Mouse (Mus musculus): Measurements from ENCODE around the gene Ptprc. TPM values are rescaled to one million over a fixed set of nuclear protein-coding genes. Genes with fewer than 3 reads are reported as not detected.
A peak's percentile ranks its signal among the peaks of the same experiment; 100 is the strongest.

Ptprc gene
- total and polyA plus RNA-seq, 3 experiments, result 120 to 211 (median 136) TPM

DNA sequence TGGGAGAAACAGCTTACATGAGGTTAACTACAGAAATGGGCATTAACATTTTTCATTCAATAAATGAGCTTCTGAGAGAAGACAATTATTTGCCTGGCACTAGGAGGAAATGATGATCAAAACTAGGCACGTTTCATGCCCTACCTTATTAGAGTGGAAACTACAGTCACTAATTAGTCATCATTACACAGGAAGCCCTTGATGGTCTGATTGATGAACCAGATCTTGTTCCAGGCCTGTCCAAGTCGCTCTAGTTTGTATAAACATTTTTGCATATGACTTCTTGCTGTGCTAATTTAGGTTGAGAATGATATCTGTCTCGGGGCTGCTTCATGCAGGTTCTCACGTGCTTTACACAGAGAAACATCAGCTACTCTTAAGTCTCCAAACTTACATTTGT lies 10.4 kb upstream of the Ptprc start:
- Histone ChIP-seq H3K9ac (ENCODE audit: insufficient read depth, low read depth) (no peak overlapping the region), H3K36me3 (replicated peaks in 1 of 2; ENCODE audit: control insufficient read depth in 1 of 2, insufficient read depth in 1 of 2, low read length in 1 of 2) (no peaks in the 10 kb centered on the region), H3K27me3 (replicated peaks) (no peaks in the 10 kb centered on the region), H3K27ac (ENCODE audit: insufficient read depth, low read depth) (no peak overlapping the region), H3K4me2 (ENCODE audit: insufficient read depth, low read depth, poor library complexity, severe bottlenecking) (no peak overlapping the region), H3K4me1 (ENCODE audit: control insufficient read depth in 1 of 2, insufficient read depth in 2 of 2) (peaks cover 3 to 9% of the 10 kb centered on the region in 2 experiments; a peak in 2 of 4 replicates), H3K4me3 (replicated peaks in 1 of 3; ENCODE audit: low read depth in 2 of 3, low read length in 2 of 3, poor library complexity in 1 of 3) (no peak overlapping the region), H3K9me3 (replicated peaks; ENCODE audit: low read length) (no peaks in the 10 kb centered on the region), H3K79me2 (replicated peaks; ENCODE audit: control insufficient read depth, extremely low read depth, insufficient read depth, poor library complexity, severe bottlenecking) (no peaks in the 10 kb centered on the region)
- TF ChIP-seq UBTF (IDR thresholded peaks at IDR 0.05; ENCODE audit: low read depth, low read length) (no peak), BHLHE40 (IDR thresholded peaks at IDR 0.05; ENCODE audit: low read depth, low read length) (peak; percentile 38; the same call in 1 of the 2 replicates), PAX5 (IDR thresholded peaks at IDR 0.05; ENCODE audit: low read length) (no peak)
- dilution Hi-C loops (cut with MboI; ENCODE audit: extremely low pct_ligation_motif_present, extremely low pct_unique_long_range_greater_than_20kb, low sequenced_read_pairs) (no loop called here), in situ Hi-C loops (cut with MboI; ENCODE audit: low pct_ligation_motif_present, low pct_unique_long_range_greater_than_20kb, low sequenced_read_pairs) (no loop called here)
- no peak for DNase-seq (ENCODE audit: extremely low read depth)

DNA sequence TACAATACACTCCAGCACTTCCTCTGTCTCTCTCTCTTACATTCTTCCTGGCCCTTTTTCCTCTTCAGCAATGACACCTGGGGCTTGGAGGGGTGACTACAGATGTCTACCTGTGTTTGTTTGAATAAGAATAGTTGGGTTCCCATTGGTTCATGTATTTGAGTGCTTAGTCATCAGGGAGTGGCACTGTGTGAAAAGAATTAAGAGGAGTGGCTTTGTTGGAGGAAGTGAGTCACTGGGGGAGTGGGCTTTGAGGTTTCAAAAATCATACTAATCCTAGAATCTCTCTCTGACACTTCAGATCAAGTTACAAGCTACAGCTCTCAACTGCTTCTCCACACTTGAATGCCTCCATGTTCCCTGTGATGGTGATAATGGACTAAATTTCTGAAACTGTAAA lies 4.6 kb upstream of the Ptprc start:
- DNase-seq (ENCODE audit: extremely low read depth), result no peak
- no peaks in the 10 kb centered on the region for H3K79me2 ChIP-seq (replicated peaks; ENCODE audit: control insufficient read depth, extremely low read depth, insufficient read depth, poor library complexity, severe bottlenecking)
- no peak for TF ChIP-seq TCF12 (IDR thresholded peaks at IDR 0.05; ENCODE audit: low read depth, low read length)
- TF ChIP-seq ETS1 (conservative IDR thresholded peaks at IDR 0.05; ENCODE audit: low read depth, low read length), result no peak
- no peak for TF ChIP-seq PAX5 (IDR thresholded peaks at IDR 0.05; ENCODE audit: low read length)
- no peak for TF ChIP-seq ZMIZ1 (IDR thresholded peaks at IDR 0.05; ENCODE audit: low read depth, low read length)
- TF ChIP-seq TBP (conservative IDR thresholded peaks at IDR 0.05; ENCODE audit: low read depth, low read length), result no peak
- TF ChIP-seq POLR2AphosphoS2 (IDR thresholded peaks at IDR 0.05; ENCODE audit: low read depth, low read length), result no peak
- TF ChIP-seq CHD2 (IDR thresholded peaks at IDR 0.05; ENCODE audit: low read length), result no peak
- no peak for TF ChIP-seq RAD21 (IDR thresholded peaks at IDR 0.05; ENCODE audit: low read depth, low read length)
- no peak for TF ChIP-seq NRF1 (IDR thresholded peaks at IDR 0.05; ENCODE audit: low read depth, low read length)
- no peak for TF ChIP-seq KAT2A (IDR thresholded peaks at IDR 0.05; ENCODE audit: insufficient replicate concordance, low read length)
- no peak for TF ChIP-seq IRF4 (IDR thresholded peaks at IDR 0.05; ENCODE audit: low read depth, low read length)
- no peak for TF ChIP-seq ZKSCAN1 (IDR thresholded peaks at IDR 0.05; ENCODE audit: borderline replicate concordance, low read depth, low read length)
- no peak overlapping the region for H3K9ac ChIP-seq (ENCODE audit: insufficient read depth, low read depth)
- H3K4me1 ChIP-seq (ENCODE audit: control insufficient read depth in 1 of 2, insufficient read depth in 2 of 2), result peaks cover 11 to 18% of the 10 kb centered on the region in 2 experiments
- no peak overlapping the region for H3K4me2 ChIP-seq (ENCODE audit: insufficient read depth, low read depth, poor library complexity, severe bottlenecking)
- no peak overlapping the region for H3K27ac ChIP-seq (ENCODE audit: insufficient read depth, low read depth)
- in situ Hi-C loops (cut with MboI; ENCODE audit: low pct_ligation_motif_present, low pct_unique_long_range_greater_than_20kb, low sequenced_read_pairs), result no loop called here
- no peaks in the 10 kb centered on the region for H3K27me3 ChIP-seq (replicated peaks)
- peaks cover 5% of the 10 kb centered on the region for H3K9me3 ChIP-seq (replicated peaks; ENCODE audit: low read length)
- dilution Hi-C loops (cut with MboI; ENCODE audit: extremely low pct_ligation_motif_present, extremely low pct_unique_long_range_greater_than_20kb, low sequenced_read_pairs), result no loop called here
- H3K4me3 ChIP-seq (replicated peaks in 1 of 3; ENCODE audit: low read depth in 2 of 3, low read length in 2 of 3, poor library complexity in 1 of 3), result no peak overlapping the region
- no peaks in the 10 kb centered on the region for H3K36me3 ChIP-seq (replicated peaks in 1 of 2; ENCODE audit: control insufficient read depth in 1 of 2, insufficient read depth in 1 of 2, low read length in 1 of 2)

Measured in CH12.LX (cell line).